Mouse (Mus musculus) forebrain, embryonic 14.5 days (tissue): ENCODE results near the gene Ell. TPM values are rescaled to one million over a fixed set of nuclear protein-coding genes. Genes with fewer than 3 reads are reported as not detected.
A peak's percentile ranks its signal among the peaks of the same experiment; 100 is the strongest.

Experiments used
- ATAC-seq: fragments of 200-750 bp; cut with Nextera tagmentation; 2 replicates; pipeline ENCODE4 v1.8.0; 2017; ENCODE audit warnings: mild to moderate bottlenecking, moderate library complexity
- DNase-seq: peaks from one replicate; pipeline ENCODE4 v3.0.0-alpha.2; 2015; ENCODE audit warnings: low spot score
- H3K27ac ChIP-seq: fragments of 300-500 bp; sonication (generic); 2 replicates; pipeline ENCODE4 v1.5.1; 2014; ENCODE audit warnings: low read depth, mild to moderate bottlenecking, control low read depth, low read length, moderate library complexity
- H3K27me3 ChIP-seq: fragments of 300-500 bp; sonication (generic); replicated peaks from 2 replicates; pipeline ENCODE4 v1.6.1; 2014; ENCODE audit warnings: low read length, control low read depth, mixed read lengths; ENCODE audit not compliant: control insufficient read depth, insufficient read depth
- H3K36me3 ChIP-seq: fragments of 300-500 bp; sonication (generic); 2 replicates; pipeline ENCODE4 v1.6.1; 2014; ENCODE audit warnings: low read length, control low read depth; ENCODE audit not compliant: control insufficient read depth, insufficient read depth
- H3K4me1 ChIP-seq: fragments of 300-500 bp; sonication (generic); 2 replicates; pipeline ENCODE4 v1.6.1; 2014; ENCODE audit warnings: antibody characterized with exemption, low read length, control low read depth; ENCODE audit not compliant: control insufficient read depth, insufficient read depth
- H3K4me2 ChIP-seq: fragments of 300-500 bp; sonication (generic); 2 replicates; pipeline ENCODE4 v1.6.1; 2014; ENCODE audit warnings: mild to moderate bottlenecking, control low read depth, low read length
- H3K4me3 ChIP-seq: fragments of 300-500 bp; sonication (generic); 2 replicates; pipeline ENCODE4 v1.5.1; 2014; ENCODE audit warnings: low read depth, low read length, control low read depth
- H3K9ac ChIP-seq: fragments of 300-500 bp; sonication (generic); 2 replicates; pipeline ENCODE4 v1.6.1; 2014; ENCODE audit warnings: mild to moderate bottlenecking, low read length, control low read depth, moderate library complexity
- H3K9me3 ChIP-seq: fragments of 300-500 bp; sonication (generic); replicated peaks from 2 replicates; pipeline ENCODE4 v1.6.1; 2016; ENCODE audit warnings: low read length, control low read depth, mixed read lengths; ENCODE audit not compliant: control insufficient read depth
- WGBS: fragments of 180-500 bp; shearing (Covaris S2); extraction: QIAGEN DNeasy Blood & Tissue Kit; methylation state at CpG from one replicate; pipeline ENCODE4 v1.1.7; 2014; 5-methylcytosine and 5-hydroxymethylcytosine counted together
- polyA plus RNA-seq: library from polyadenylated mRNA; unstranded; fragments of >200 nt; fragmentation: Nextera tagmentation; extraction: Ambion mirVana; gene quantifications from 2 replicates; pipeline ENCODE4 v1.2.1, GENCODE M21; 2014

The Ell gene
- polyA plus RNA-seq, 1 experiment from 2014 or later = 15.1 TPM

GRCm38 (mm10) chr8:70495001-70495770, 44.1 kb upstream of the Ell start:
- Histone ChIP-seq H3K27ac (peak overlapping the region; percentile 2; the same call in 1 of the 2 replicates), H3K4me1 (0 out of 2 replicates have a peak, but pooled peaks cover 3% of the 10 kb centered on the region), H3K4me2 (no peak overlapping the region), H3K9me3 (no peaks in the 10 kb centered on the region), H3K4me3 (no peak overlapping the region), H3K27me3 (peaks cover 99% of the 10 kb centered on the region), H3K36me3 (no peaks in the 10 kb centered on the region), H3K9ac (no peak overlapping the region)
- ATAC-seq = no peak
- 3% methylated on average over 21 of the region's 21 CpGs for WGBS
- no peak for DNase-seq

DNA sequence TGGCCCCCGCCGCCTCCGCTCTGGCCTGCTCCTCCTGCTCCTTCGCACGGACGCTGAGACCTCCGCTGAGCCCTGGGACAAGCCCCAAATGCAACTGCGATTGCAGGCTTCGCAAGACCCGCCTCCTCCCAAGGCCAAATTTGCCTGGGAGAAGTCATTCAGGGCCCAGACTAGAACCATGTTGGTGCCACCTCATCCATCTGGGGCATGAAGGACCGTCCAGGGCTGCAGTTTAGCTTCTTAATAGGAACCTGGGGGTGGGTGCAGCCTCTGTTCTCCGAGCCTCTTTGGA, 43.5 kb upstream of the Ell start:
- WGBS = 3% methylated on average over 11 of the region's 12 CpGs
- H3K4me1 ChIP-seq = 0 out of 2 replicates have a peak, but pooled peaks cover 3% of the 10 kb centered on the region
- no peak overlapping the region for H3K4me2 ChIP-seq
- peaks cover 99% of the 10 kb centered on the region for H3K27me3 ChIP-seq
- no peak overlapping the region for H3K9ac ChIP-seq
- H3K9me3 ChIP-seq = no peaks in the 10 kb centered on the region
- DNase-seq (no peak), ATAC-seq (no peak)
- H3K36me3 ChIP-seq = no peaks in the 10 kb centered on the region
- H3K4me3 ChIP-seq = no peak overlapping the region
- H3K27ac ChIP-seq = no peak overlapping the region

GRCm38 (mm10) chr8:70500386-70501301, 38.6 kb upstream of the Ell start:
- H3K4me3 ChIP-seq = no peak overlapping the region
- no peak for DNase-seq
- H3K9me3 ChIP-seq = no peaks in the 10 kb centered on the region
- ATAC-seq = no peak
- peaks cover 80% of the 10 kb centered on the region for H3K27me3 ChIP-seq
- no peak overlapping the region for H3K27ac ChIP-seq
- 7% methylated on average over 39 of the region's 39 CpGs for WGBS
- H3K9ac ChIP-seq = no peak overlapping the region
- H3K36me3 ChIP-seq = peaks cover 8% of the 10 kb centered on the region
- H3K4me1 ChIP-seq = peaks cover 3% of the 10 kb centered on the region
- peak overlapping the region; percentile 14; the same call in 1 of the 2 replicates for H3K4me2 ChIP-seq

GRCm38 (mm10) chr8:70501820-70502529, 37.3 kb upstream of the Ell start:
- DNase-seq (no peak), ATAC-seq (no peak)
- Histone ChIP-seq H3K27me3 (peaks cover 67% of the 10 kb centered on the region), H3K9ac (peak overlapping the region; percentile 2; the same call in 1 of the 2 replicates), H3K27ac (no peak overlapping the region), H3K4me2 (no peak overlapping the region), H3K4me1 (peaks cover 7% of the 10 kb centered on the region), H3K4me3 (no peak overlapping the region), H3K36me3 (peaks cover 10% of the 10 kb centered on the region), H3K9me3 (no peaks in the 10 kb centered on the region)
- WGBS = 9% methylated on average over 23 of the region's 23 CpGs

GRCm38 (mm10) chr8:70502540-70502939, 36.7 kb upstream of the Ell start:
- H3K4me2 ChIP-seq = no peak overlapping the region
- H3K4me3 ChIP-seq = no peak overlapping the region
- H3K9me3 ChIP-seq = no peaks in the 10 kb centered on the region
- 31% methylated on average over 12 of the region's 12 CpGs for WGBS
- H3K9ac ChIP-seq = no peak overlapping the region
- ATAC-seq (no peak), DNase-seq (no peak)
- peaks cover 15% of the 10 kb centered on the region for H3K36me3 ChIP-seq
- H3K4me1 ChIP-seq = peaks cover 7% of the 10 kb centered on the region
- peaks cover 61% of the 10 kb centered on the region for H3K27me3 ChIP-seq
- H3K27ac ChIP-seq = no peak overlapping the region

GRCm38 (mm10) chr8:70503062-70503750, 36.1 kb upstream of the Ell start:
- no peak overlapping the region for H3K4me3 ChIP-seq
- peaks cover 7% of the 10 kb centered on the region for H3K4me1 ChIP-seq
- peaks cover 55% of the 10 kb centered on the region for H3K27me3 ChIP-seq
- 11% methylated on average over 46 of the region's 46 CpGs for WGBS
- DNase-seq (peak; percentile 63), ATAC-seq (no peak)
- H3K9ac ChIP-seq = 0 out of 2 replicates have a peak overlapping the region, but pooled peaks have one; percentile 8
- peak overlapping the region; percentile 33 for H3K4me2 ChIP-seq
- H3K36me3 ChIP-seq = peaks cover 21% of the 10 kb centered on the region
- H3K27ac ChIP-seq = no peak overlapping the region
- H3K9me3 ChIP-seq = no peaks in the 10 kb centered on the region

- H3K4me2 ChIP-seq = no peak overlapping the region
- 79% methylated on average over 16 of the region's 16 CpGs for WGBS
- H3K27me3 ChIP-seq = peaks cover 45% of the 10 kb centered on the region
- H3K4me1 ChIP-seq = peaks cover 14% of the 10 kb centered on the region
- H3K27ac ChIP-seq = no peak overlapping the region
- ATAC-seq = no peak
- no peak overlapping the region for H3K4me3 ChIP-seq
- DNase-seq = no peak
- H3K9me3 ChIP-seq = no peaks in the 10 kb centered on the region
- peaks cover 29% of the 10 kb centered on the region for H3K36me3 ChIP-seq
- no peak overlapping the region for H3K9ac ChIP-seq
Measured at GRCm38 (mm10) chr8:70504291-70504716, 35.0 kb upstream of the Ell start.

GRCm38 (mm10) chr8:70504851-70505250, 34.4 kb upstream of the Ell start:
- ATAC-seq = no peak
- Histone ChIP-seq H3K4me3 (no peak overlapping the region), H3K27me3 (peaks cover 39% of the 10 kb centered on the region), H3K9me3 (no peaks in the 10 kb centered on the region), H3K4me1 (peaks cover 16% of the 10 kb centered on the region), H3K36me3 (peaks cover 29% of the 10 kb centered on the region), H3K9ac (no peak overlapping the region), H3K27ac (no peak overlapping the region), H3K4me2 (no peak overlapping the region)
- DNase-seq = peak; percentile 75
- WGBS = 61% methylated on average over 3 of the region's 3 CpGs
